Mouse (Mus musculus): ENCODE measurements around the gene Prn.

- TF ChIP-seq CTCF (IDR thresholded peaks at IDR 0.05; ENCODE audit: control insufficient read depth, insufficient read depth, low read length) (no peak), POLR2A (IDR thresholded peaks at IDR 0.05; ENCODE audit: borderline replicate concordance, control insufficient read depth, low read depth, low read length) (no peak)
Observed at GRCm38 (mm10) chr2:131933013-131933412, 23.3 kb downstream of the Prn start.
